Mouse (Mus musculus) CH12.LX (cell line): ENCODE measurements around the gene Rptor. TPM values are rescaled to one million over a fixed set of nuclear protein-coding genes. Genes with fewer than 3 reads are reported as not detected.

Experiments
- DNase-seq: peaks from one replicate; pipeline ENCODE4 v3.0.0-alpha.2; 2013; ENCODE audit errors: extremely low read depth
- H3K27ac ChIP-seq: 2 replicates; pipeline ENCODE4 v1.5.1; 2012; ENCODE audit warnings: low read depth, mild to moderate bottlenecking, control low read depth, moderate library complexity; ENCODE audit not compliant: insufficient read depth
- H3K27me3 ChIP-seq: replicated peaks from 2 replicates; pipeline ENCODE3; 2012; ENCODE audit warnings: inconsistent platforms
- H3K36me3 ChIP-seq, 2 experiments: replicated peaks in 1 of 2; 2 replicates each; pipeline versions ENCODE3 to v1.6.1; 2012; ENCODE audit warnings: inconsistent platforms in 1 of 2, low read length in 1 of 2, mild to moderate bottlenecking in 1 of 2, mixed read lengths in 1 of 2, moderate library complexity in 1 of 2; ENCODE audit not compliant: control insufficient read depth in 1 of 2, insufficient read depth in 1 of 2
- H3K4me1 ChIP-seq, 2 experiments: 2 replicates each; pipeline ENCODE4 v1.6.1; 2012; ENCODE audit warnings: inconsistent platforms in 1 of 2, moderate library complexity in 1 of 2; ENCODE audit not compliant: insufficient read depth in 2 of 2, control insufficient read depth in 1 of 2
- H3K4me2 ChIP-seq: 2 replicates; pipeline ENCODE4 v1.6.1; 2012; ENCODE audit warnings: low read depth, mild to moderate bottlenecking, control low read depth; ENCODE audit not compliant: poor library complexity, insufficient read depth, severe bottlenecking
- H3K4me3 ChIP-seq, 3 experiments: fragments of 150-350 bp in 1 of 3; sonication (generic) in 1 of 3; replicated peaks in 1 of 3; 2 replicates each; pipeline versions ENCODE3 to v1.5.1; 2011 to 2012; ENCODE audit warnings: low read depth in 2 of 3, low read length in 2 of 3, mild to moderate bottlenecking in 2 of 3, moderate library complexity in 2 of 3, control low read depth in 1 of 3, improper control_type of control experiment in 1 of 3, inconsistent platforms in 1 of 3, mixed read lengths in 1 of 3; ENCODE audit not compliant: poor library complexity in 1 of 3
- H3K79me2 ChIP-seq: replicated peaks from 2 replicates; pipeline ENCODE4 v1.6.1; 2012; ENCODE audit warnings: mild to moderate bottlenecking, moderate library complexity; ENCODE audit not compliant: control insufficient read depth, poor library complexity, insufficient read depth, severe bottlenecking; ENCODE audit errors: extremely low read depth
- H3K9ac ChIP-seq: 2 replicates; pipeline ENCODE4 v1.6.1; 2012; ENCODE audit warnings: low read depth, mild to moderate bottlenecking, control low read depth, moderate library complexity; ENCODE audit not compliant: insufficient read depth
- H3K9me3 ChIP-seq: replicated peaks from 2 replicates; pipeline ENCODE3; 2012; ENCODE audit warnings: low read length, inconsistent platforms, mixed read lengths
- BHLHE40 ChIP-seq: IDR thresholded peaks from 2 replicates; pipeline ENCODE4 v1.6.1; 2011; ENCODE audit warnings: mild to moderate bottlenecking, low read depth, low read length, improper control_type of control experiment
- CTCF ChIP-seq, 2 experiments: IDR thresholded peaks in 1 of 2; conservative IDR thresholded peaks in 1 of 2; 2 replicates each; pipeline ENCODE4 v1.5.1; 2011 to 2012; ENCODE audit warnings: low read depth in 2 of 2, low read length in 2 of 2, improper control_type of control experiment in 1 of 2, inconsistent platforms in 1 of 2, mild to moderate bottlenecking in 1 of 2, moderate library complexity in 1 of 2
- E2F4 ChIP-seq: IDR thresholded peaks from 2 replicates; pipeline ENCODE4 v1.6.1; 2011; ENCODE audit warnings: low read depth, low read length, improper control_type of control experiment; ENCODE audit not compliant: insufficient replicate concordance
- ELF1 ChIP-seq: IDR thresholded peaks from 2 replicates; pipeline ENCODE4 v1.6.1; 2014; ENCODE audit warnings: low read depth, mild to moderate bottlenecking, inconsistent platforms, low read length, improper control_type of control experiment
- EP300 ChIP-seq: IDR thresholded peaks from 2 replicates; pipeline ENCODE4 v1.6.1; 2011; ENCODE audit warnings: low read length, improper control_type of control experiment
- ETS1 ChIP-seq: conservative IDR thresholded peaks from 2 replicates; pipeline ENCODE4 v1.6.1; 2012; ENCODE audit warnings: low read depth, mild to moderate bottlenecking, inconsistent platforms, low read length, improper control_type of control experiment, moderate library complexity
- HCFC1 ChIP-seq: IDR thresholded peaks from 2 replicates; pipeline ENCODE4 v1.6.1; 2012; ENCODE audit warnings: low read depth, mild to moderate bottlenecking, inconsistent platforms, low read length, improper control_type of control experiment
- IRF4 ChIP-seq: IDR thresholded peaks from 2 replicates; pipeline ENCODE4 v1.6.1; 2014; ENCODE audit warnings: low read depth, mild to moderate bottlenecking, inconsistent platforms, low read length, improper control_type of control experiment
- JUN ChIP-seq: IDR thresholded peaks from 2 replicates; pipeline ENCODE4 v1.6.1; 2011; ENCODE audit warnings: low read depth, mild to moderate bottlenecking, low read length, improper control_type of control experiment, moderate library complexity; ENCODE audit not compliant: insufficient read depth
- MAFK ChIP-seq: IDR thresholded peaks from 2 replicates; pipeline ENCODE4 v1.6.1; 2011; ENCODE audit warnings: low read length, improper control_type of control experiment; ENCODE audit not compliant: insufficient replicate concordance
- MEF2A ChIP-seq: IDR thresholded peaks from 2 replicates; pipeline ENCODE4 v1.6.1; 2014; ENCODE audit warnings: low read depth, mild to moderate bottlenecking, inconsistent platforms, low read length, improper control_type of control experiment, borderline replicate concordance
- MXI1 ChIP-seq: IDR thresholded peaks from 2 replicates; pipeline ENCODE4 v1.6.1; 2011; ENCODE audit warnings: mild to moderate bottlenecking, low read depth, low read length, improper control_type of control experiment
- MYC ChIP-seq: IDR thresholded peaks from 2 replicates; pipeline ENCODE4 v1.6.1; 2011; ENCODE audit warnings: low read depth, mild to moderate bottlenecking, improper control_type of control experiment, low read length
- NELFE ChIP-seq: IDR thresholded peaks from 2 replicates; pipeline ENCODE4 v1.6.1; 2011; ENCODE audit warnings: low read depth, low read length, improper control_type of control experiment
- NRF1 ChIP-seq: IDR thresholded peaks from 2 replicates; pipeline ENCODE4 v1.6.1; 2014; ENCODE audit warnings: low read depth, mild to moderate bottlenecking, inconsistent platforms, low read length, improper control_type of control experiment, moderate library complexity
- PAX5 ChIP-seq: IDR thresholded peaks from 2 replicates; pipeline ENCODE4 v1.6.1; 2012; ENCODE audit warnings: low read length, inconsistent platforms, mixed read lengths
- POLR2A ChIP-seq: IDR thresholded peaks from 2 replicates; pipeline ENCODE4 v1.6.1; 2011; ENCODE audit warnings: low read depth, mild to moderate bottlenecking, improper control_type of control experiment, low read length
- RAD21 ChIP-seq: IDR thresholded peaks from 2 replicates; pipeline ENCODE4 v1.6.1; 2011; ENCODE audit warnings: low read depth, mild to moderate bottlenecking, low read length, improper control_type of control experiment, moderate library complexity
- SMC3 ChIP-seq: IDR thresholded peaks from 2 replicates; pipeline ENCODE4 v1.6.1; 2011; ENCODE audit warnings: low read depth, low read length, improper control_type of control experiment
- UBTF ChIP-seq: IDR thresholded peaks from 2 replicates; pipeline ENCODE4 v1.6.1; 2012; ENCODE audit warnings: low read depth, mild to moderate bottlenecking, inconsistent platforms, low read length, improper control_type of control experiment, moderate library complexity
- USF1 ChIP-seq: IDR thresholded peaks from 2 replicates; pipeline ENCODE4 v1.6.1; 2014; ENCODE audit warnings: low read depth, mild to moderate bottlenecking, inconsistent platforms, low read length, improper control_type of control experiment
- ZC3H11A ChIP-seq: IDR thresholded peaks from 2 replicates; pipeline ENCODE4 v1.6.1; 2012; ENCODE audit warnings: low read depth, mild to moderate bottlenecking, inconsistent platforms, low read length, improper control_type of control experiment
- ZKSCAN1 ChIP-seq: IDR thresholded peaks from 2 replicates; pipeline ENCODE4 v1.6.1; 2012; ENCODE audit warnings: low read depth, inconsistent platforms, low read length, improper control_type of control experiment, borderline replicate concordance
- dilution Hi-C: fragments of 300-500 bp; cut with MboI; formaldehyde crosslinking; loops from 2 replicates; pipeline ENCODE4 v1.14.3; 2020; ENCODE audit warnings: low sequenced_read_pairs; ENCODE audit not compliant: extremely low pct_unique_long_range_greater_than_20kb, extremely low pct_ligation_motif_present
- in situ Hi-C: fragments of 300-500 bp; cut with MboI; formaldehyde crosslinking; loops from 3 replicates; pipeline ENCODE4 v1.14.3; 2019; ENCODE audit warnings: low sequenced_read_pairs, low pct_ligation_motif_present, low pct_unique_long_range_greater_than_20kb, mixed read lengths
- polyA plus RNA-seq: library from polyadenylated mRNA; unstranded; fragments of >175 nt; gene quantifications from 2 replicates; pipeline ENCODE4 v1.2.1, GENCODE M21; 2012; ENCODE audit warnings: low read depth; ENCODE audit not compliant: insufficient read length
- total RNA-seq, 2 experiments: library from RNA; depleted of rRNA; stranded (reverse); fragments of 300-350 nt in 1 of 2; fragments of >200 nt in 1 of 2; gene quantifications; 2 replicates each; pipeline ENCODE4 v1.2.3; 2012 to 2014

The Rptor gene
- total and polyA plus RNA-seq, 3 experiments: 10.3 to 33.1 (median 26.7) TPM

GRCm38 (mm10) chr11:119731382-119731781 lies 128.7 kb downstream of the Rptor start:
- H3K4me1 ChIP-seq: peaks cover 0 to 54% of the 10 kb centered on the region in 2 experiments; a peak in 2 of 4 replicates
- no peaks in the 10 kb centered on the region for H3K27me3 ChIP-seq
- H3K9ac ChIP-seq: no peak overlapping the region
- no peaks in the 10 kb centered on the region for H3K79me2 ChIP-seq
- in situ Hi-C loops (no loop called here), dilution Hi-C loops (no loop called here)
- no peaks in the 10 kb centered on the region for H3K9me3 ChIP-seq
- H3K36me3 ChIP-seq: peaks cover 6 to 55% of the 10 kb centered on the region in 2 experiments
- no peak overlapping the region for H3K4me3 ChIP-seq
- no peak overlapping the region for H3K4me2 ChIP-seq
- H3K27ac ChIP-seq: no peak overlapping the region
- DNase-seq: no peak
- TF ChIP-seq MAFK: no peak
- no peak for TF ChIP-seq SMC3
- TF ChIP-seq UBTF: no peak
- TF ChIP-seq USF1: no peak
- TF ChIP-seq NRF1: no peak
- TF ChIP-seq ZKSCAN1: no peak
- no peak for TF ChIP-seq NELFE
- TF ChIP-seq HCFC1: no peak
- TF ChIP-seq CTCF (conservative IDR thresholded peaks at IDR 0.05 in 1 of 2, IDR thresholded peaks at IDR 0.05 in 1 of 2; ENCODE audit: low read depth in 2 of 2, low read length in 2 of 2): no peak
- TF ChIP-seq MEF2A: no peak
- TF ChIP-seq ELF1: no peak
- TF ChIP-seq MXI1: no peak
- TF ChIP-seq JUN: no peak
- TF ChIP-seq IRF4: no peak
- no peak for TF ChIP-seq ZC3H11A
- no peak for TF ChIP-seq MYC
- TF ChIP-seq EP300: no peak
- no peak for TF ChIP-seq ETS1
- no peak for TF ChIP-seq BHLHE40
- TF ChIP-seq E2F4: no peak

- dilution Hi-C loops: no loop called here
- TF ChIP-seq MEF2A: no peak
- no peak for TF ChIP-seq NELFE
- TF ChIP-seq ETS1: no peak
- no peak for TF ChIP-seq EP300
- no peak for TF ChIP-seq RAD21
- TF ChIP-seq PAX5: no peak
- no peak for TF ChIP-seq ZKSCAN1
- no peak for TF ChIP-seq MAFK
- no peak for TF ChIP-seq POLR2A
Observed at GRCm38 (mm10) chr11:119732362-119732761, 129.7 kb downstream of the Rptor start.

More at GRCm38 (mm10) chr11:119732362-119732761, 129.7 kb downstream of the Rptor start:
- Histone ChIP-seq H3K4me1 (peaks cover 0 to 63% of the 10 kb centered on the region in 2 experiments; a peak in 2 of 4 replicates), H3K4me2 (no peak overlapping the region), H3K9me3 (no peaks in the 10 kb centered on the region), H3K36me3 (peaks cover 3 to 57% of the 10 kb centered on the region in 2 experiments), H3K9ac (no peak overlapping the region), H3K27me3 (no peaks in the 10 kb centered on the region), H3K27ac (no peak overlapping the region), H3K79me2 (no peaks in the 10 kb centered on the region), H3K4me3 (no peak overlapping the region)
- DNase-seq: no peak
- in situ Hi-C loops: no loop called here
